Mouse (Mus musculus) heart, embryonic 12.5 days (tissue): Measurements from ENCODE around the gene Arl6ip5. TPM values are rescaled to one million over a fixed set of nuclear protein-coding genes. Genes with fewer than 3 reads are reported as not detected.

Experiments
- ATAC-seq: fragments of 200-750 bp; cut with Nextera tagmentation; 2 replicates; pipeline ENCODE4 v1.8.0; 2017; ENCODE audit warnings: moderate TSS enrichment, moderate library complexity; ENCODE audit not compliant: insufficient number of reproducible peaks, low FRiP score
- H3K27ac ChIP-seq: fragments of 300-500 bp; sonication (generic); 2 replicates; pipeline ENCODE4 v1.5.1; 2016; ENCODE audit warnings: mild to moderate bottlenecking, moderate library complexity; ENCODE audit not compliant: poor library complexity, severe bottlenecking
- H3K27me3 ChIP-seq: fragments of 300-500 bp; sonication (generic); replicated peaks from 2 replicates; pipeline ENCODE4 v1.6.1; 2016; ENCODE audit warnings: mild to moderate bottlenecking, moderate library complexity
- H3K36me3 ChIP-seq: fragments of 300-500 bp; sonication (generic); 2 replicates; pipeline ENCODE4 v1.6.1; 2016; ENCODE audit warnings: mild to moderate bottlenecking, moderate library complexity
- H3K4me1 ChIP-seq: fragments of 300-500 bp; sonication (generic); replicated peaks from 2 replicates; pipeline ENCODE4 v1.6.1; 2016; ENCODE audit warnings: mild to moderate bottlenecking
- H3K4me2 ChIP-seq: fragments of 300-500 bp; sonication (generic); 2 replicates; pipeline ENCODE4 v1.6.1; 2016; ENCODE audit warnings: mild to moderate bottlenecking, moderate library complexity
- H3K4me3 ChIP-seq: fragments of 300-500 bp; sonication (generic); 2 replicates; pipeline ENCODE4 v1.5.1; 2016; ENCODE audit warnings: mild to moderate bottlenecking
- H3K9ac ChIP-seq: fragments of 300-500 bp; sonication (generic); 2 replicates; pipeline ENCODE4 v1.6.1; 2016; ENCODE audit warnings: mild to moderate bottlenecking, moderate library complexity
- H3K9me3 ChIP-seq: fragments of 300-500 bp; sonication (generic); replicated peaks from 2 replicates; pipeline ENCODE4 v1.6.1; 2016; ENCODE audit warnings: mild to moderate bottlenecking, moderate library complexity
- WGBS: fragments of 180-500 bp; shearing (Covaris S2); methylation state at CpG from one replicate; pipeline ENCODE4 v1.1.7; 2016; 5-methylcytosine and 5-hydroxymethylcytosine counted together
- polyA plus RNA-seq: library from polyadenylated mRNA; unstranded; fragments of >200 nt; fragmentation: Nextera tagmentation; extraction: Ambion mirVana; gene quantifications from 2 replicates; pipeline ENCODE4 v1.2.1, GENCODE M21; 2016

The Arl6ip5 gene
- polyA plus RNA-seq: 96.9 and 97.9 TPM in 2 replicates

- WGBS: 10% methylated on average over 32 of the region's 32 CpGs
- no peaks in the 10 kb centered on the region for H3K27me3 ChIP-seq
- peak within 1 kb of the TSS; percentile 79 for H3K4me2 ChIP-seq
- peak within 1 kb of the TSS; percentile 60 for H3K27ac ChIP-seq
- peak; percentile 71 for ATAC-seq
- peaks cover 8% of the 10 kb centered on the region for H3K36me3 ChIP-seq
- peaks cover 32% of the 10 kb centered on the region for H3K4me1 ChIP-seq
- peak within 1 kb of the TSS; percentile 94 for H3K9ac ChIP-seq
- H3K9me3 ChIP-seq: no peaks in the 10 kb centered on the region; the same call in 1 of the 2 replicates
- peak within 1 kb of the TSS; percentile 87 for H3K4me3 ChIP-seq
Observed at GRCm38 (mm10) chr6:97210191-97210961, at the start of gene Arl6ip5. TSS of gene Arl6ip5 (plus strand) at chr6:97210689.

GRCm38 (mm10) chr6:97175716-97176115 lies 34.8 kb upstream of the Arl6ip5 start:
- Histone ChIP-seq H3K4me1 (peaks cover 25% of the 10 kb centered on the region), H3K27ac (no peak overlapping the region), H3K9ac (no peak overlapping the region), H3K9me3 (no peaks in the 10 kb centered on the region), H3K4me3 (no peak overlapping the region), H3K27me3 (no peaks in the 10 kb centered on the region), H3K4me2 (no peak overlapping the region), H3K36me3 (peaks cover 32% of the 10 kb centered on the region)
- WGBS: 71% methylated on average over 11 of the region's 11 CpGs
- no peak for ATAC-seq

DNA sequence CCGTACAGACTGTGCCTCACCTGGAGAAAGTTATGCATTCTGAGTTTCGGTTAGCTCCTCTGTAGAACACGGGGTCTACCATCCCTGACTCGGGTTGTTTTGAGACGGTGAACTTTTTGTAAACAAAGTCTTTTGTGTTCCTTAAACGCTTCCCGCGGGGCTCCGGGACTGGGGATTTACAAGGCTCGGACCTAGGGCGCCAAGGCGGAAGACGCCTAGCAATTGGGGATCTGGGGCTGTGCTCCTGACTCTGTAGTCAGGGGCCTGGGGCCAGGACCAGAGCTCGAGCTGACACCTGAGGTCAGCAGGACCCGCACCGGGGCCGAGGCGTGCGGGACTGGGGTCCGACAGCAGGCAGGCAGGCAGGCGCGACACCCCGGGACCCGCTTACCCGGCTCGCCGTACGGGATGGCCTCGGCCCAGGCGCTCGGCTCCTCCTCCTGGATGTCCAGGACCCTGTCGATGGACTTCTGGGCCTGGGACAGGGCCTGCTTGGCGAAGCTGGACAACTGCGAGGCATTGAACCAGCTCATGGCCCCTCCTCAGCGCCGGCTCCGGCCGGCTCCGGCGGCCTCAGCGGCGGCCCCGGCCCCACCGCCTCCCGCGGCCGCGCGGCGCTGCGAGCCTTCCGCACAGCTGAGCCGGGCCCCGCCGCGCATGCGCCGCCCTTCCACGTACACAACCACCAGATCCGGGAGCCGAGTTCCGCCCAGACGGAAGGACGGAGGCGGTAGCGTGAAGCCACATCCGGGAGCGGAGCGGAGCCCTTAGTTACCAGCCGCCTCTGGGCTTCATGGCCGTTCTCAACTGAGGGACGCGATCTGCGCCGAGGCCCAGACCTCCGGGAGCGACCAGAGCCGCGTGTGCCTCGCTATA lies 31.8 kb upstream of the Arl6ip5 start, which contains the start of gene Tmf1:
TSS of gene Tmf1 (minus strand) at position 632 of the 876 bp plus-strand sequence.
- Histone ChIP-seq H3K4me3 (peak within 1 kb of the TSS; percentile 70), H3K27ac (peak within 1 kb of the TSS; percentile 93), H3K9ac (peak within 1 kb of the TSS; percentile 92), H3K36me3 (peaks cover 12% of the 10 kb centered on the region), H3K9me3 (no peaks in the 10 kb centered on the region), H3K4me2 (peak within 1 kb of the TSS; percentile 80), H3K27me3 (no peaks in the 10 kb centered on the region), H3K4me1 (peaks cover 25% of the 10 kb centered on the region)
- ATAC-seq: peak; percentile 97
- under 1% methylated on average over 80 of the region's 80 CpGs for WGBS

- WGBS: 10% methylated on average over 11 of the region's 11 CpGs
- no peaks in the 10 kb centered on the region for H3K9me3 ChIP-seq
Observed at GRCm38 (mm10) chr6:97179367-97179828, 31.1 kb upstream of the Arl6ip5 start.

DNA sequence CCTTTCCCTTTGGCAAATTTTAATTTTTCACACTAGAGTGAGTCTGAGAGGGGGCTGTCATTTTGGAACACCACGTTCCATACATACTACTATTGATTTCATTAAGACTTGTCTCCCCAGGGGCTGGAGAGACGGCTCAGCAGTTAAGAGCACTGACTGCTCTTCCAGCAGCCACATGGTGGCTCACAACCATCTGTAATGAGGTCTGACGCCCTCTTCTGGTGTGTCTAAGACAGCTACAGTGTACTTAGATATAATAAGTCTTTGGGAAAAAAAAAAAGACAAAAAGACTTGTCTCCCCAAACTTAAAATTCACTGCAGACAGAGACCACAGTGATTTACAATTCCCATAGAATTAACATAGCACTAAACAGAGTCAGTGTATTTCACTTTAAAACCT lies 10.1 kb upstream of the Arl6ip5 start:
- no peak for ATAC-seq
- Histone ChIP-seq H3K4me3 (no peak overlapping the region), H3K4me2 (no peak overlapping the region), H3K36me3 (peaks cover 34% of the 10 kb centered on the region), H3K4me1 (peaks cover 10% of the 10 kb centered on the region), H3K27me3 (no peaks in the 10 kb centered on the region), H3K27ac (no peak overlapping the region), H3K9me3 (no peaks in the 10 kb centered on the region), H3K9ac (no peak overlapping the region)
- 73% methylated on average over 3 of the region's 3 CpGs for WGBS

More at GRCm38 (mm10) chr6:97179367-97179828, 31.1 kb upstream of the Arl6ip5 start:
- peak overlapping the region; percentile 93 for H3K27ac ChIP-seq
- H3K4me3 ChIP-seq: peak overlapping the region; percentile 70
- peak; percentile 69 for ATAC-seq
- H3K36me3 ChIP-seq: peaks cover 14% of the 10 kb centered on the region
- H3K4me2 ChIP-seq: peak overlapping the region; percentile 80
- no peaks in the 10 kb centered on the region for H3K27me3 ChIP-seq
- H3K9ac ChIP-seq: peak overlapping the region; percentile 92
- H3K4me1 ChIP-seq: peaks cover 25% of the 10 kb centered on the region

DNA sequence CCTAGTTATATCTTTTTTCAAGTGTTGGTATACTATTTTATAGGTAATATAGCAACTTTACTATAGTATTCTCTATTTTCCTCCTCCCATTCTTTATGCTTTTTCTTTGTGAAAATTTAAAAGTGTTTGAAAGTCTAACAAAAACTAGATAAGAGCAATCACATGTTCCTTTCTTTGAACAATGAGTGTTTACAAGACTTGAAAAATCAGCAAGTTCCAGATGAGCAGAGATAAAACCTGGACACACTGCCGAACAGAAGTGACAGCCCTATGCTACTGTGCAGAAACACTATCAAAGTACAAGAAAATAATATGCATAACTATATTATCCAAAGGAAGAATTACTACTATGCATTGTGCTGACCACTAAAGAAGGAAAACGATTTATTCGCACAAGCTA lies 8.0 kb upstream of the Arl6ip5 start:
- Histone ChIP-seq H3K4me3 (no peak overlapping the region), H3K27me3 (no peaks in the 10 kb centered on the region), H3K9me3 (no peaks in the 10 kb centered on the region), H3K4me1 (peaks cover 10% of the 10 kb centered on the region), H3K27ac (no peak overlapping the region), H3K4me2 (no peak overlapping the region), H3K9ac (no peak overlapping the region), H3K36me3 (peaks cover 16% of the 10 kb centered on the region)
- 76% methylated on average over 3 of the region's 3 CpGs for WGBS
- ATAC-seq: no peak

DNA sequence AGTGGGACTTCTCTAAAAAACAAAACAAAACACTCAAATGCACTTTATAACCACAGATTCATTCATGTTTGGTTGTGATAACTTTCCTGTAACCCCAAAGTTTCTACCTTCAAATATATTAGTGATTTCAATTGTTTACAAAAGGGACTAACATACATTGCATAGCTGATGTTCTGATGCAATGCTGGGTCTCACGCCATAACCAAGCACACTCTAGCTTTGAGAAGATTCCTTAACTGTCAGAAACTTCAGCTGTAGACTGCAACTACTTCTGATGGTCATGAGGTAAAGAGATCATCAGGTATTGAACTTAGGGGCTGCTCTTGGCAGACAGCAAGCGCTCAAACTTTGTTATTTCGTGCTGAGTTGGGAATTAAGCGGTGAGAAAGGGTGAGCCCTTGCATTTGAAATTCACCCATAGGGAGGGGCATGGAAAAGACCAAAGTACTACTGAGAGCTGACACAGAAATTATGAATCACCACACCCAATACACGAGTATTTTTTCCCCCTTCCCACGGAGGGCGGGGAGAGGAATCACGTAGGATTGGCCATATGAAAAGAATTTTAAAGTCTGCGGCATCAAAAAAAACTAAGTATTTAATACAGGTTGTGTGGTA lies 6.1 kb upstream of the Arl6ip5 start:
- no peaks in the 10 kb centered on the region for H3K9me3 ChIP-seq
- ATAC-seq: no peak
- H3K27ac ChIP-seq: no peak overlapping the region; the same call in 1 of the 2 replicates
- WGBS: 15% methylated on average over 9 of the region's 9 CpGs
- H3K4me1 ChIP-seq: peaks cover 10% of the 10 kb centered on the region
- peak overlapping the region; percentile 96 for H3K4me3 ChIP-seq
- H3K36me3 ChIP-seq: peaks cover 6% of the 10 kb centered on the region
- peak overlapping the region; percentile 71 for H3K4me2 ChIP-seq
- H3K27me3 ChIP-seq: no peaks in the 10 kb centered on the region
- peak overlapping the region; percentile 98 for H3K9ac ChIP-seq

DNA sequence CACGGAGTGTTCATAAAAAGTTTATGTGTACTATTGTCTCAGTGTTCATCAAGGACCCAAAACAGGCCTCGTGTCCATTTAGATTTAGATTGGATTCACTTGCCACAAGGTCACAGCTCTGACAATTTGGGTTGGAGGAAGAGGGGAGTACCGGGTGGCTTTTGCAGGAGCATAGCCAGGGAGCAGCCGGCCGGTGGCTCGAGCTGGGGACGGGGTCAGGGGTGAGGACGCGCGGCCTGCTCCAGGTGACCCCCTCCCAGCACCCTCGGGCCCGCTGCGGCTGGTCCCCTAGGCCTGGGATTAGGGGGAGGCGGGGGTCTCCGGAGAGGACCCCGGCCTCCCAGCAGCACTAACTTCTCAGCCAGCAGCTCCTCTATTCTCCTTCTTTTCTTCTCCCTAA lies 5.5 kb upstream of the Arl6ip5 start:
- peaks cover 12% of the 10 kb centered on the region for H3K4me1 ChIP-seq
- H3K4me3 ChIP-seq: peak overlapping the region; percentile 96
- H3K9me3 ChIP-seq: no peaks in the 10 kb centered on the region
- H3K27ac ChIP-seq: peak overlapping the region; percentile 90
- H3K27me3 ChIP-seq: no peaks in the 10 kb centered on the region
- peaks cover 5% of the 10 kb centered on the region for H3K36me3 ChIP-seq
- peak overlapping the region; percentile 98 for H3K9ac ChIP-seq
- ATAC-seq: peak; percentile 57
- peak overlapping the region; percentile 71 for H3K4me2 ChIP-seq
- 2% methylated on average over 8 of the region's 16 CpGs for WGBS

DNA sequence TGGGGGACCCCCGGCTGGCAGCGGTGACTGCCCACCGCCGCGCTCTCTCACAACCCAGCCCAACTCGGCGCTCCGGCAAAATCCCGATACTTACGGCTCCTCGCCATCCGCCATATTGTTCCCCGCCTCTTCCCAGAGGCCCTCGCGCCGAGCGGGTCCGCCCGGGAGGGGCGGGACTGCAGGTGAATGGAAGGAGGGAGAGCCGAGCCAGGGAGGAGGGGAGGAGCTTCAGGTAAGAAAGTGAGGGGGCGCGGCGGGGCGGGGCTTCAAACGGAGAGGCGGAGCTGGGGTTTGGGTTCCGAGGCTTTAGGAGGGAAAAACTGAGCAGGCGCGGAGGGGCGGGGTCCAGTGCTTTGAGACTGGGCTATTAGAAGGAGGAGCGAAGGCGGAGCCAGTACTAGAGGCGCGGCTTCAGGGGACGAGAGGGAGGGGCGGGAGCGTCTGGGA lies 5.0 kb upstream of the Arl6ip5 start, which contains the start of gene Uba3:
TSS of gene Uba3 (minus strand) at position 209 of the 447 bp plus-strand sequence.
- H3K36me3 ChIP-seq: peaks cover 5% of the 10 kb centered on the region
- H3K27ac ChIP-seq: peak within 1 kb of the TSS; percentile 90
- peak; percentile 98 for ATAC-seq
- under 1% methylated on average over 38 of the region's 38 CpGs for WGBS
- H3K9me3 ChIP-seq: no peaks in the 10 kb centered on the region
- H3K4me2 ChIP-seq: peak within 1 kb of the TSS; percentile 71
- peaks cover 15% of the 10 kb centered on the region for H3K4me1 ChIP-seq
- H3K27me3 ChIP-seq: no peaks in the 10 kb centered on the region
- H3K4me3 ChIP-seq: peak within 1 kb of the TSS; percentile 96
- peak within 1 kb of the TSS; percentile 98 for H3K9ac ChIP-seq

- no peak overlapping the region for H3K4me3 ChIP-seq
- no peak overlapping the region for H3K4me2 ChIP-seq
- peaks cover 22% of the 10 kb centered on the region for H3K4me1 ChIP-seq
- no peaks in the 10 kb centered on the region for H3K27me3 ChIP-seq
- no peak for ATAC-seq
- no peak overlapping the region for H3K27ac ChIP-seq
- WGBS: 59% methylated on average over 4 of the region's 4 CpGs
- no peaks in the 10 kb centered on the region for H3K9me3 ChIP-seq
- no peak overlapping the region for H3K9ac ChIP-seq
- H3K36me3 ChIP-seq: no peaks in the 10 kb centered on the region
Observed at GRCm38 (mm10) chr6:97207085-97207484, 3.4 kb upstream of the Arl6ip5 start.
